Mouse (Mus musculus) retina, postnatal 1 day (tissue): ENCODE results near the gene Ccl7.

Experiments used
- DNase-seq: peaks from one replicate; pipeline ENCODE4 v3.0.0-alpha.2; 2012

The Ccl7 gene

DNA sequence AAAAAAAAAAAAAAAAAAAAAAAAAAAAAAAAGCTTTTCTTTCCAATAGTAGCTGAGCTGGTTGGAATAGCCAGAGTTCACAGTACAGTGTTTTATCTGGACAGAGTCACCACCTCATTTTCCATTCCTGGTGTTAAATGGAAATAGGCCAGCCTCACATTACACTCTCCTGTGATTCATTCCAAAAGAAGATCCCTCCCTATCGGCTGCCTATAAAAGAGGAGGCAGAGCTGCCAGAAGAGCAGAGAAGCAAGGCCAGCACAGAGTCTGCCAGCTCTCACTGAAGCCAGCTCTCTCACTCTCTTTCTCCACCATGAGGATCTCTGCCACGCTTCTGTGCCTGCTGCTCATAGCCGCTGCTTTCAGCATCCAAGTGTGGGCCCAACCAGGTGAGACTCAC, at the start of gene Ccl7:
Gene Ccl7, plus strand, starts transcription at position 242 of the 400 bp plus-strand sequence.
- no peak for DNase-seq

DNA sequence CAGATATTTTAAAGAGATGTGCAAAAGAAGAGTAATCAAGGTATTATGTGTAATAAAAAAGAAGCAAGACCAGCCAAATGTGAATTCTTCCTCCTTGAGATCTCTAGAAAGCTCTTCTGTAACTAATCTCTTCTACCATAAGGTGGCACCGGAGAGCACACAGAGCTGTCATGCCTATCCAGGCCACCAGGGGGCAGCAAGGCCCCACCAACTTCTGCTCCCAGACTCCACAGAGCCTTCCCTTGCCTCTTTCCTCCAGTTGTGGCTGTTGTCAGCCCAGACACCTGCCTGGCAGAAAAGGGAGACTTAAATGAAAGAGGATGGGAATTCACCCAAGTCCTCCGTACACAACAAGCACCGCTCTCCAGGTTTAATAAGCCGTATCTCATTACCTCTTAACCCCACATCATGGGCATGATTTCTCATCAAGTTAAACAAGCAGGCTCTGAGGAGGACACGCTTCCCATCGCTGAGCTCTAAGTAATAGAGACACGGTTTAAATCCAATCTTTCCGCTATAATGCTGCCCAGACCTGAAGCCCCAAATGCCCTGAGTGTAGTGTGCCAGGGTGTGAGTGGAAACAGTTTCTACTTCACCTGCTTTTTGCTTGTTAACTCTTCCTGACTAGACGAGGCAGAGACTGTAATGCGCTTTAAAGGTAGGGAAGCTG, 49.2 kb upstream of the Ccl7 start:
- DNase-seq: peak; percentile 82

DNA sequence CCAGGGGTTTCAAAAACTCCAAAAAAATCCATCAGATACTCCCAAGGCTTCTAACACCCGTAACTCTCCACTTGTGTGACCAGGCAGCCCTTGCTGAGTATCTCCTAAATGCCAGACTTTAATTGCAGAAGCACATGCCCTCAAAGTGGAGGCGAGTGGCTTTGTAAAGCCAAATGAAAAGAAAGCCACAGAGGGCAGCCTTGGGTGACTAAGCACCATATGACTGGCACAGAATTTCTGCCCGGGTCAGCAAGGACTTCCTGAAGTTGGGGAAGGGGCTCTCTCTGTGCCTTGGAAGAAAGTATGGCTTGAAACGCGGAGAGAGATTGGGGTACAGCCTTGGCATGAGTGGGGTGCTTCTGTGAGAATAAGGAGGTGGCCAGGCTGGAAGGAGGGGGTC, 48.4 kb upstream of the Ccl7 start:
- DNase-seq: no peak

DNA sequence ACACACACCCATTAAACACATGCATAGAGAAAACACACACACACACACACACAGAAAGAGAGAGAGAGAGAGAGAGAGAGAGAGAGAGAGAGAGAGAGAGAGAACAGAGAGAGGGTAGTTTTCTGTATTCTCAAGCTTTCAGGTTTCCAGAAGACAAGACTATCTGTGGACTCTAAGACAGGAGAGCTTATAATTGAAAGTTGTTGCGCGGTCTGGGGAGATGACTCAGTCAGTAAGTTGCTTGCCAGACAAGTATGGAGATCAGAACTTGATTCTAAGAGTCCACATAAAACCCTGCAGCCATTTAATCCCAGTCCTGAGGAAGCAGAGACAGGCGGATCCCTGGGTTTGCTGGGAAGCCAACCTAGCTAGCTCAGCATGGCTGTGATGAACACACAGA, 46.9 kb upstream of the Ccl7 start:
- DNase-seq: no peak

DNA sequence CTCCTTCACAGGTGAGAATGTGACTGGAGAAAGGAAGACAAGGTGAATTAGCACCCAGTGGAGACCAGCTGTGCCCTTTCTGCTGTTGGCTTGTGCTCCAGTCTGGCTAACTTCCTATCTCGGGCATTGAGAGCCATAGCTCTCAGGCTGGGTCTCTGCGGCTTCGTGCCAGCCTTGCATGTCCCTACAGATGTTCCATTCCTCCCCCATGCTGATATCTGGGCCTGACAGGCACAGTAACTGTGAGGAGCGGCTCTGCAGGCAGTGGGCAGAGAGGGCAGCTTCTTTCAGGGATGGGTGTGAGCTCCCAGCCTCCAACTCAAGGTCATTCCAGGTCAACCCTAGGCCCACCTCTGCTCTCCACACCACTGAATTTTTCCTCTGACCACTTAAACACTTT, 46.0 kb upstream of the Ccl7 start:
- no peak for DNase-seq

DNA sequence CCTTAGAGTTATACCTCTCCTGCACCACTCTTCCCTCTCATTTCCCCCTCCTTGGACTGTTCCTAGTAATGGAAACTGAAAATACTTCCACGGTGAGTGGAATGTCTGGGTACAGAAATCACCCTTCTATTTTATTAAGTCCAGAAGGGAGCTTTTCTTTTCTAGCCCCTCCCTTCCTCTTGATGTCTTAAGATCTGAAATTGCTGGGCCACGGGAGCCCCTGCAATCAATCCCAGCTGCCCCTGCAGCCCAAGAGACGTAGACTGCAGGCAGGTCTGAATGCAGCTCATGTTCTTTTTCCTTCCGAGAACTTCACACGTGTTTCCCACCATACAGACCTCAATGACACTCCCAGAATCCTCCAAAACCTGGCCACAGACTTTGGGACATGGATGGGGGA, 44.9 kb upstream of the Ccl7 start:
- DNase-seq: no peak

DNA sequence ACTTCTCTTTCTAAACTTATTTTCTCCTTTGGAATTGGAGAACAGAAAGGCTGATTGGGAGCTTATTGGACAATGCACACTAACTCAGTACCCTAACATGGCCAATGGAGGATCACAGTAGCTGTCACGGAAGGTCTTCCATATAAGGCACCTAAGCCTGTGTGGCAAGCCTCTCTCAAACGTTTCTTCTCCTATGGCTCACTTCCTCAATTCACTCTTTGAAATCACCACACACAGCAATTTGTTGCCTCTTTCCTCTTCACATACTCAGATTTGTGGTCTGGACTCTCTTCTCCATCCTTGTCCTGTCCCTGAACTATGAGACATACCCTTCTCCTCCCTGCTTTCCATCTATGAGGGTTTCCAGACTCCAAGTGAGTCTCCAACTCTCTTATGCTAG, 40.7 kb upstream of the Ccl7 start:
- no peak for DNase-seq

DNA sequence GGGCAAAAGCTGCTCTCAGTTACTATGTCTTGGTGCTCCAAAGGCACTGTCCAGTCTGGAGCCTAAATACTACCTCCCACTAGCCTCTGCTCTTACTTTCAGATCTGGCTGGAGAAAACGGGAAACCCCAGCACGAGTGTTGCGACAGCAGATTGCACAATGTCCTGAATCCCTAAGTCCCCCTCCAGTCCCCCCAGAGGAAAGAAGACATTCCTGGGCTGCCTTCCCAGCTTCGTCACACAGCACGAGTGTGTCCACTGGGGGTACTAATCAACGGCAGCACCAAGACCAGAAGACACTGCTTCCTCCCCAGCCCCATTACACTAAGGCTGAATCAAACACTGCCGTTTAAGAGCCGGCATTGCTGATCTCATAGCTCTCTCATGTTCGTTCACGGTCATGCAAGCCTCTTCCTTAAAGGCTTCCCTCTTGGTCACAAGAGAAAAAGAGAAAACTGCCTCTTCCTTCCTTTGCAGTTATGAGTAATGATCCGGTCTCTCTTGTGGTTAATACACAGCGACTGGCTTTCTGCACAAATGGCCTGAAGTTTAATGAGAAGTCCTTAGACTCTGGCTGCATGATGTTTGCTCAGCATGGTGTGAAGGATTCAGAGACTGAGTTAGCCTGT, 38.6 kb upstream of the Ccl7 start:
- no peak for DNase-seq

DNA sequence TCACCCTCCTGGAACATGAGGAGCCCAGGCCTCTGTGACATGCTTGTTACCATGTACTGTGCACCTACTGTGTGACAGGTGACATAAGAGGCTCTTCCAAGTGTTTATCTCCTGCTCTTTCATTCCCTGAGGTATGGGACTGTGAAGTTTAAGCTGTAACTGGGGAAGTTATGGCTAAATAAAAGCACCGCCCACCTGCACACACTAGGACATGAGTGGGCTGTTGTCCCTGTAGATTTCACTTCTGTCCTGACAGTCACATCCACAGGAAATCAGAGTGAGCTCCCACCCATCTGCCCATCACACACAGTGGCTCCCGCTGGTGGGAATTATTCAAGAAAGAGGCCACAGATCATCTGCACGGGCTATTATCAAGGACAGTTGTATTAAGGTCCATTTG, 35.4 kb upstream of the Ccl7 start:
- DNase-seq: no peak

DNA sequence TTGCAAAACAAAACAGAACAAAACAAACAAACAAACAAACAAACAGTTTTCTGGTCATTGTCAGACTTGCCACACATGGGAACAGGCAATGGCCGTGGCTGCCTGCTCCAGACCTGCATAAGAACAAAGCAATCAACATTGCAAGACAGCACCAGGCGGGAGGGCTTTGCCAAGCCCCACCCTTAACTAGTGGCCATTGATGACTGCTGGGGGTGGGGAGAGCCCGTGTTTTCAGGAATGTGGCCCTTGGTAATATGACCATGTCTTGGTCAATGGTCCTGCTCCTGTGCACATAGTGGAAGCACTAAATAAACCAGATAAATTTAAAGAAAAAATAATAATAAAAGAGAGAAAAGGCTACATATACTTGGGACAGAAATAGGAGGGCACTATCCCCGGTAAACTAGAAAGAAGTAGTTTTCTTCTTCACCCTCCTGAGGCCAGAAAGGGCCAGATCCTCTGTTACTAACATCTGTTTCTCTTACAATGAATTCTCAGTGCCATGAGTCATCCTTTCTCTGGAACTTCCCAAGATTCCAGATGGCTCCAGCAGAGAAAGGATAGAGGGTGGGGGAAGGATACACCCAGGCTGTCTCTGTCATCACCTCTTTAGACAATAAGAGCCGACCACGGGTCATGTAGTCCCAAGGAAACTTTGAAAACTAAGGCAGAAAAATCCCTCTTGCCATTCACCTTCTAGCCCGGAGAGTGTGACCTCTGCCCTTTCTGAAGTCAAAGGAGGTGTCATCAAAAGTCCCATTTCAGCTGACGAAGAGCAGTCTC, 33.9 kb upstream of the Ccl7 start:
- DNase-seq: no peak

DNA sequence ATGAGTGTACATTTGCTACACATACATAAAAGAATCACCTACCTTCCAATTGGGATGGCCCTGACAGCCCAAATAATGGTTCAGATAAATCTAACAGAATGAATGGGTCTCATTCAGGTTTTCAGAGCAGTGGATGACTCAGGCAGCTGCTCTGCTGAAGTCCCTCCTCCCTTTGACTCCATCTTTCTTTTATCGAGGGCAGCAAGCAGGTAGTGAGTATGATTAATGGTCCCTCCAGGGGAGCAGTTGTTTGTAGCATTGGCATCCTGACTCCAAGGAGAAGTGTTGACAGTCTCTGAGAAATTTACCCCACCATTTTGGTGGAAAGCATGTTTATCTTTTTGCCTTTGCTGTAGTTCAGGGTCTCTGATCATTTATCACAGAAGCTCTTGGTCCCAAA, 31.8 kb upstream of the Ccl7 start:
- no peak for DNase-seq

DNA sequence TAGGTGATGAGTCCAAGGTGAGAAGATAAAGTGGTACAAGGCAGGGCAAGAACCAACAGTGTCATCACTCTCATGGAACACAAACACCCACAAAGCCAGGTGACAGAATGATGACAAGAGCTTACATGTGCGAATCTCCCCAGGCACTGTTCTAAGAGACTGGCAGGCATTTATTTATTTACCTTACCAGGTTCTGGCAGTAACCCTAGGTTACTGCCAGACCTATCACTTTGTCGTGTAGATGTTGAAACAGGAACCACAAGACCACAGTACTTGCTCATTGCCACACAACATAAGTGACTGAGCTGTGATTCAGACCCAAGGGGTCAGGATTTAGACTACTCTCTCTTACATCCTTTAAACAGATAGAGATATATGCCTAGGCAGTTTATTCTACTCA, 30.4 kb upstream of the Ccl7 start:
- DNase-seq: no peak

DNA sequence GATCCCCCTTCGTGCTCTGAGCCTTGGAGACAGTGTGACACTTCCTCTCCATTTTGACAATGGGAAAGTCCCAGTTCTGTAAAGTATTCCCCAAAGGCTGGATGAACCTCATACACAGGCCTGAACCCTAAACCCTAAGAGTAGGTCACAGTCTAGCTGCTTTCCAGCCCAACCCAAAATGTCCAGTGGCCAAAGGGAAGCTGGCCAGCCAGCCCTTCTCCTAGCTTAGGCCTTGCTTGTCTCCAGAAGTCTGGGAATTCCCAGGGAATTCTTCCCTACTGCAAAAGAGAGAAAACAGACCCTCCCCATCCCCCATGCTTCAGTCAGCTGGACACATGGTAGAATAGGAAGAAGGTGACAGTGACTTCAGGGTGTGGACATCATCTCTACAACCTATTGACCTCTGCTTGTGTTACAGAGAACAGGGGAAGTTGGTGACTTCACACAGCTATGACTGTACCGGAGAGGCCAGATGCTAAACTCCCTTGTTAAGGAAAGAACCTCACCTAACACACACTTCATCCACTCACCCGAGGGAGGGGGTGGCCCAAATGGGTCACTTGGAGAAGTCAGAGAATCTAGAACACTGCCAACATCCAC, 29.2 kb upstream of the Ccl7 start:
- DNase-seq: no peak

DNA sequence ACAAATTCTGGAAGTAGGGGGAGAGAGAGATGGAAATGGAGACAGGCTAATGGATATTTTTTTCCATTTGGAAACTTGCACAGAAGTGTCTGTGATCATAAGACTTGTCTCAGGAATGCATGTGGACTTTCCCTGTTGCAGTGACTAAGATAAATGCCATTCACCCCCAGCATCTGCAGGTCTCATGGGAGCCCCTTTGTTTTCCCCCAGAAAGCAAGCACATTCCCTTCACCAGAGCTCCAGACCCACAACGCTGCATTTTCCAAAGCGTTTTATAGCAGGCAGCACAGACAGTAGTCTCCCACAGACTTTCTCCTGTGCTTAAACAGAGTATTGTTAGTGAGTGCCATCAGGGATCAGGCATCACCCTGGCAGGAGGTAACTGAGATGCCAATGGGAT, 26.1 kb upstream of the Ccl7 start:
- no peak for DNase-seq

DNA sequence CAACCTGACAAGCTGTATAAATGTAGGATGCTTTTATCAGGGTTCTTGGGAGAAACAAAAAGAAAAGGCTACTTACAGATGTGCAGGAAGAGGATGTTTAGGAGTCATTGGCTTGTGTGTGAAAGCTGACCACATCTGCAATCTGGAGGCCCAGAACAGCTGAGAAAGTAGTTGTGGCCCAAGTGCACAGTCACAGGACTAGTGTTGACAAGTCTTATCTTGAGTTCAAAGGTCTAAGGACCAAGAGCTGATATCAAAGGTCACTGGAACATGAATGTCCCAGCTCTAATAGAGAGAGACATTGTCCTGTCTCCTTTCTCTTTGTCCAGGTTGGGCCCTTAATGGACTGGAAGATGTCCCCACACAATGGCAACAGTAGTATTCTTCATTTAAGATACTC, 25.7 kb upstream of the Ccl7 start:
- no peak for DNase-seq

DNA sequence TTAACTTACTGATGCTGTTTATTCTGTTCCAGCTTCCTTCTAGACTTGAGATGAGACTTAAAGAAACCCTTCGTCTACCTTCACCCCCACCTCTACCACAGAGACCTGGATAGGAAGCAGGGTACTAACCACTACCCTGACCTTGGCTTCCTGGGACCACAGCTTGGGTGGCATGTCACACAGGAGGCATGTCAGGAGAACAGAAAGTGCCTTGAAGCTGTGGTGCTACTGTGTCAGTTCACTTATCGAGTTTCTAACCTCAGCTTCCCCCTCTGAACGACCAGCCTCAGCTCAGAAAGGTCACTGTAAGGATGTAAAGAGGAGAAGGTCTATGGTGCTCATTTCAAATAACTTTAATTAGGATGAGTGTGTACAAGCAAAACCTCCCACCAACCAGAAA, 24.1 kb upstream of the Ccl7 start:
- DNase-seq: no peak

DNA sequence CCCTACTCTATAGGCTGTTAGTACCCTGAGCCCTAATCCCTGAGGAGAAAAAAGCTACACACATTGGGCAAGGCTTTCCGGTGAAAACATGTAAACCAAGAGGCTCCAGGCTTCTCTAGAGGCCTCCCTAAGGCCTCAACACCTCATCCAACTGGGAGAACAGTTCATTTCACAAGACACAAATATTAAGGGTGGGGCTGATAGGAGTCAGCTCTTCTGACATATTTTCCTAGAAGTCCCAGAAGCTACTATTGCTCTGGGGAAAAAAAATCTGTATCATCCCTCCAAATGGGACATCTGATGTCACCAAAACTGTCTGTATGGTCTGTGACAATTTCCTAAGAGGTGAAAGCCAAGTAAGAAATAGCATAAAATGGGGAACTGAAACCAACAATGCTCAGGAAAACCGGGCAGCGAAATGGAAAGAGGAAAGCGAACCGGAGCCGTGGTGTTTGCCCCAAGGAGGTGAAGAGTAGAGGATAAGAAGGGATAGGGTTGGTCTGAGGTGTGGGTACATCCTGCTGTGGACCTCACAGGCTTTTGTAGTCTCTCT, 22.9 kb upstream of the Ccl7 start:
- no peak for DNase-seq

DNA sequence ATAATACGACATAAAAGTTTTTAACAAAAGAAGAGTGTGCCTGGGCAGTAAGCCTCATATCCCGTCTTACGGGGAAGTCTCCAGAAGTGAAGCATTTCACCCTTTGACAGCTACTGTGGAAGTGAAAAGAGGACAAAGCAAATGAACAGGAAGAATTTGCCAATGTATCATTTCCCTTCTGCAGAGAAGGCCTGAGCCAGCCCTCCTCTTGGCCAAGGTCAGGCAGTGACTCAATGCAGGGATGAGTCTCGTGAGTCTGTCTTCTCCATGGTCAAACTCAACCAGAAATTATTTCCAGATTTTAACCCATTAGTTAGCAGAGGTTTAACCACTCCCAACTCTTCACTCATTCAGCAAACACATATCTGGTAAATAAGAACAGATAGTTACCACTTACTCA, 21.7 kb upstream of the Ccl7 start:
- DNase-seq: no peak

DNA sequence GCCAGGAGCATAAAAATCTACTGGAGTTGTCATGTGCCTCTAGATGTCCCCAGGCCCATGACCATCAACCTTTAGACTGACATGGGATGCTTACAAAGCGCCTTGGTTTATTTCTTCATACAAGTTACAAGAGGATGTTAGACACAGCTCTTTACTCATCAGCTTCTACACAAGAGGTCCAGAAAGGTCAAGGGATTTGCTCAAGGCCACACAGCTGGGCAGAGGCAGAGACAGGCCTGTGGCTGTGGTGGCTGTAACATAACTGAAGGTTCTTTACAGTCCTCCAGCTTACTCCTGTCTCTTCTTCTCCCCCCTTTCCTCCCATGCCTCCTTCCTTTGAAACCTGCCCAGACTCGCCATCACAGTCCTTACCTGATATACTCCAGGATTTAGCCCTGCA, 15.3 kb upstream of the Ccl7 start:
- DNase-seq: no peak

DNA sequence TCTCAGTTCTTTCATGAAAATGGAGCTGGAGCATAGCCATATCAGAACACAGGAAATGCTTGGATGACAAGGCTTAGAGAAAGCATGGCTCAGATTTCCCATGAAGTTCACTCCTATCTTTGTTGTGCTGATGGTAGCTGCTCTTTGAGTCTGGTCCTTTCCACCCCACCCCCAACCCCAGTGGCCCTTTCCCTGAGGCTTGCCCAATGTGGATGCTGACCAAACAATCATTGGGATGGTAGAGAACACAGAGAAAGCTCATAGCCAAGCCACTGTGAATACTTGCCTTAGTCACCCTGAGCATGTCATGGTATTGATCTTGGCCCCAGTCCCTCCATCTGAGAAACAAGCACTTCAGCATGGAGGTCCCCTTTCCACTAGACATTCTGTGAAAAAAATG, 13.4 kb upstream of the Ccl7 start:
- DNase-seq: no peak

DNA sequence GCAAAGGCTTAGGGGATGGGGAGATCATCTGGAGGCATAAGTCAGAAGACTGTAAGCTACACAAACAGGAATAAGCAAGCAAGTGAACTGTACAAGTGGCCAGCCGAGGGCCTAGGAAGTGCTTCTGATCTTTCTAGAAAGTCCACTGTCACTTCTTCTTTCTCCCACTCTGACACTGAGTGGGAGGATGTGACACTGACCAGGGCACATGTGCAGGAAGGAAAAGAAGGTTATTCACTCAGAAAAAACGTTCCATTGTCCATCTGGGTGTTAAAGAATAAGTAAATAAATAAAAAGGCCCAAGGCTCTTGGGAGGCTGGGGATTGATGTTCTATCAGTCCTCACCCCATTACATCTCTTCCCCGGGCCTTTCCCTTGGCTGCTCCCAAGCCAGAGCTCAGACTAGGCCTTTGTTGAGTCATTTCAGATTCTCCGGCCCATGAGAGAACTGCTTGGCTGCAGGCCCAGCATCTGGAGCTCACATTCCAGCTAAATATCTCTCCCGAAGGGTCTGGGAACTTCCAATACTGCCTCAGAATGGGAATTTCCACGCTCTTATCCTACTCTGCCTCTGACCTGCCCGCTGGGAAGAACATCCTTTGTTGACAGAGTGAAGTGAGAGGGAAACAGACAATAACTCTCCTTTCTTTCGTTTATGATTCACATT, 12.7 kb upstream of the Ccl7 start:
- peak; percentile 11 for DNase-seq

DNA sequence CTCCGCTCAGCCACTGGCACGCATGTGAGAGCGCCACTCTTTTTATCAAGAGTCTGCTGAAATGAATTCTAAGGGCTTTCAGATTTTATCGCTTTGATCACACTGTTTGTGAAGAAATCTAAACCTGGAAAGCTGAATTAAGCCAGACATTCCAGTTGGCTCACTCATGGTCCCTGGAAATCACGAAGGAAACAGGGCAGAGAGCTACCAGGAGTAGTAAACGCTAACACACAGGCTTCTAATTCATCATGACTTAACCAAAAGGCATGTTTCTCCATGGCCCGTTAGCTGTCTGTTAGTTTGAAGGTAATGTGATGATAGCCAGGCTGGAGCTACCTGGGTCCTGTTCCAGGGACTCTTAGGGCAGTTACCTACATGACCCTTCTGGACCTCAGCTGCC, 11.1 kb upstream of the Ccl7 start:
- no peak for DNase-seq

DNA sequence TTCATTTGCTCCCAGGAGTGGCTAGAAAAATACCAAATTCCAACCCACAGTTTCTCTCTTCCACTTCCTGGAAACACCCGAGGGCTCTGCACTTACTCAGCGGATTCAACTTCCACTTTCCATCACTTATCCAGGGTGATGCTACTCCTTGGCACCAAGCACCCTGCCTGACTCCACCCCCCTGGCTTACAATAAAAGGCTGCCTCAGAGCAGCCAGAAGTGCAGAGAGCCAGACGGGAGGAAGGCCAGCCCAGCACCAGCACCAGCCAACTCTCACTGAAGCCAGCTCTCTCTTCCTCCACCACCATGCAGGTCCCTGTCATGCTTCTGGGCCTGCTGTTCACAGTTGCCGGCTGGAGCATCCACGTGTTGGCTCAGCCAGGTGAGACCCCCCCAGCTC, 10.2 kb upstream of the Ccl7 start, which contains the start of gene Ccl2:
Gene Ccl2, plus strand, starts transcription at position 216 of the 400 bp plus-strand sequence.
- DNase-seq: no peak
